Mouse (Mus musculus) heart, postnatal 25 days (tissue): ENCODE measurements at regions not wholly inside any gene's neighbourhood (a gene's known extent, or its start where the extent isn't known, plus 50 kb on each side); places are given as distances from the start of the nearest gene placed in this dataset.
"Not testable (repeated sequence)": the region's sequence is repeated elsewhere in the genome, so short reads cannot be mapped to it uniquely, and the experiment has no call there.

Experiments
- DNase-seq: peaks from one replicate; pipeline ENCODE4 v3.0.0; 2022; ENCODE audit warnings: low spot score
- intact Hi-C: fragments of 180-260 bp; cut with DNase I; formaldehyde crosslinking; loops from one replicate; pipeline ENCODE4 v1.15.1; 2025

DNA sequence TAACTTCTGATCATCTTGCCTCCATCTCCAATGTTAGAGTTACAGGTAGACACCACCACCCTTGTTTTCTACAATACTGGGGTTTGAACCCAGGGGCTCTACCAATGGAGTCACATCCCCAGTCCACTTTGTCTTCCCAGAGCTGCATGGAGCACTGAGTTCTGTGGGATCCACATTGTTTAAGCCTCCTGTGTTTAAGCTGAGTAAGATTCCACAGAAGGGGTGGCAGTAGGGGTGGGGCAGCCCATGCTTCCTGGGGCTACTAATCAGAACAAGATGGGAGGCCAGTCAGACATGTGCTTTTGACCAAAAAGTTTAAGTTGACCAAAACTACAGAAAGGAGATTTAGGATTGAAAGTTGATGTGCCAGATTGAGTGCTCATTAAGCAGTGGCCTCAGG is 299.3 kb downstream of the Plekhb2 start:
- DNase-seq, result no peak
- intact Hi-C loops, result no loop called here

DNA sequence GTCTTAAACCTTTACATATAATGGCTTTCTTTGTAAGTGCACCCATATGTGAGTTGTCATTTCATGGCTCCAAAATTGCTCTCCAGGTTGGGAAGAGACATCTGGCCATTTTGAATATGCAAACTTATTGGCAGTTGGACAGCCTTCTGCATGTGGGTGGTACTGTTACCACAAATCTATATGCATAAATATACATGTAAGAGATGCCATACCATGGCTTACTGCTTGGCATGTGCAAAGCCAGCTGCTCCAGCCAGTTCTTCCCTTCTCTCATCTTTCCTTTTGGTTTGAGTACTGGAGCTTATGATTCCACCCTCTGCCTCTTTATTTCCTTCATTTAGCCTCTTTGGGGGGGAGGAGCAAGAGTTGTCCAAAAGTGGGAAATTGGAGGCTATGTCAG is 312.7 kb downstream of the Plekhb2 start:
- no peak for DNase-seq
- intact Hi-C loops, result no loop called here

DNA sequence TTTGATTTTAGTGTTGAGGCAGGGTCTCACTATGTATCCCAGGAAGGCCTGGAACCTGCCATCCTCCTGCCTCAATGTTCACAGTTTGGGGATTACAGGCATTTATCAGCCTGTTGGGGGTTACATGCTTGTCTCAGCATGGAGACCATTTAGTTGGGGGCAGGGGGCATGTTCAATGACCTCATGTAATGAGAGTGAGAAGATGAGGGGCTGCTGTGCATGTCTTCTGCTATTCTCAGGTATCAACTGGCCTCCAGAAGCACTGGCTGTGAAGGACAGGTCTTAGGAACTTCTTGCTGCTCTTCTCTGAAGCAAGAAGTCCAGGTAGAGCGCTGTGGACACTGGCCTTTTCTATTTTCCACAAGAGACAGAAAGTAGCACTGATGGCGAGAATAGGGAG is 350.9 kb downstream of the Plekhb2 start:
- intact Hi-C loops, result no loop called here
- no peak for DNase-seq

DNA sequence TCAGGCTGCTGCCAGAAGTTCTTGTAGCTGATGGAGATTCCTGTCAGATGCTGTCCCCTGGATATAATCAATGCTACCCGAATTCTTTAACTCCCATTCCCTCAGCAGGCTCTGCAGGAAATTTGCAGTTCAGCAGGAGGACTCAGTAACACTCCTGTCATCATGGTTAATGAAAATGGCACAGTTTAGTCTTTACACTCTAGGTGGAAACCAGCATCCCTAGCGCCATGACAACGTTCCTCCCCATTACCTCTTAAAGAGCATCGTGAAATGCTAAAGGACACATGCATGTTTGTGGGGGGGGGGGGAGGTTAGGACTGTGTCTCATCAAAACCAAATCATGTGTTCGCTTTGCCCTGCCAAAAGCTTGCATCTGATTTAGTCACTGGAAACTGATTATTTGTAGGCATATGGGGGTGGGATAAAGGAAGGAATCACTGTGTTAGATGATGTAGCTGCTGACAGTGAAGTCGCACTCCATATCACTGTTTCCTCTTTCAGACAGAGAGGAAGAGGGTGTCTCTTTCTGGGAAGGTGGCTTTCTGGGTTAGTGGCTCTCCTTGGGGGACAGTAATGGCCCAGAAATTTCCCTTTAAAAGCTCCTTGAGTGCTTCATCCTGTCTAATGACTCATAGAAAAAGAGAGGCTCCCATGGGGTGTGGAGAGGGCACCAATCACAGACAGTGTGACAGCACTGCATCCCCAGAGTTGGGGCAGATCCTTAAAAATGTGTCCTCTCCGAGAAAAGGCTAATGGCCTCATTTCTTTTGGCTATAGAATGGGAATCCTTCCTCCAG is 351.5 kb downstream of the Plekhb2 start:
- DNase-seq, result no peak
- intact Hi-C loops, result no loop called here

DNA sequence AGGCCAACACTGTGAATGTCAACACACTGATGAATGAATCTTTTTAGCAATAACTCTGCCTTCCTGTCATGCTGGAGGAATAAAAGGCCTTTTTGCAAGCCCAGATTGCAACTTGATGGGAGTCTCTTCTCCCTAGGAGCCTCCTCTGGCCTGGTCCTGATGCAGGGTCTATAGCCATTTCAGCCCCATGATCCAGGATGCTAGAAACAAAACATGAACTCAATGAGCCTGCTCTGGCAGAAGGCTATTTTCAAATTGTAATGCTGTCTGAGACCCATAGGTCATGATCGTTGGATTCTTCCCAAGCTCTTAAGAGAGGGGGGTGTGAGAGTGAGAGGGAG is 352.1 kb downstream of the Plekhb2 start:
- no peak for DNase-seq
- intact Hi-C loops, result no loop called here

DNA sequence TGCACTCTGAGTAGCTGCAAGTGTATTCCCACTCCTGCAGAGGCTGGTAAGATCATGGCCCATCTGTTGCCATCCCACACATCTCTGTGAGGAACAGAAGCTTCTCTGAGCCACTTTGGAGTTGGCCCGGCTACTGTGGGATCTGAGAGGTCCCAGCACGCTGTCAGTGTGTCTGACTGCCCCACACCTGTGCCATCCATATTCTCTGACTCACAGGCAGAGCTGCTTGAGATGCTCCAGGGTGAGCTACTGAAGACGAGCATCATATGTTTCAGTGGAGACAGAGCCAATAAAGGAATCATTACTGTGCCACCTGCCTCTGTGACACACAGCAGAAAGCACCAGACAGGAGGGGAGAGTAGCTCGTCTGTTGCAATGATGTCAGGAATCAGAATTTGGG is 352.8 kb downstream of the Plekhb2 start:
- intact Hi-C loops, result no loop called here

DNA sequence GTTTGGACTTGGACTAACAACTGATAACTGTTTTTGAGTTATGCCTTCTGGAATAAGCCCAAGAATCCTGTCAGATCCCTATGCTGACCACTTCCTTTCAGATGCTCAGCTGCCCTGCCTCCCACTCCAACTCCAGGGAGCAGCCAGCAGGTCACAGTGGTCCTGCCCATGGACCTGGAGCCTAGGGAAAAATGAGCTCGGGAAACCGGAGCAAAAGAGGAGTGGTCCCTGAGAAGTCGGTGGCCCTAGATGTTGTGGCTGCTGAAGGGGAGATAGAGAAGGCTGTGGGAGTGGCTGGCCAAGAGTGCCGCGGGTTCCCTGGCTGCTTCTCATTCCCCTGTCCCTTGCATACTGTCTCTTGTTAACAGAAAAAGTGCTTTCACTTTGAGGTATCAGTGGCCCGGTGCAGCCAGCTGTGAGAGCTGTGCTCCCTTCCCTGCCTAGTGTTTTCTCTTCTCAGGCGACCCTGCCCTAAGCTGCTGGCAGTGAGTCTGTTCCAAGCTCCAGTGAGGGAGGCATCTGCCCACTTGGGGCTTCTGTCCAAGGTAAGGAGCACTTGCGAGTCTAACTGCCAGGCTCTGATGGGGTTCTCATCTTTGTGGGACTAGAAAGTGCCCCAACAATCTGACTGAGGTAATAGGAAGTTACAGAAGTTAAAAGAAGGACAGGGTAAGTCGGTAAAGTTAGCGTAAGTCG is 357.2 kb downstream of the Plekhb2 start:
- DNase-seq, result no peak
- intact Hi-C loops, result no loop called here

More for the DNA sequence above, 352.8 kb downstream of the Plekhb2 start:
- DNase-seq, result no peak

DNA sequence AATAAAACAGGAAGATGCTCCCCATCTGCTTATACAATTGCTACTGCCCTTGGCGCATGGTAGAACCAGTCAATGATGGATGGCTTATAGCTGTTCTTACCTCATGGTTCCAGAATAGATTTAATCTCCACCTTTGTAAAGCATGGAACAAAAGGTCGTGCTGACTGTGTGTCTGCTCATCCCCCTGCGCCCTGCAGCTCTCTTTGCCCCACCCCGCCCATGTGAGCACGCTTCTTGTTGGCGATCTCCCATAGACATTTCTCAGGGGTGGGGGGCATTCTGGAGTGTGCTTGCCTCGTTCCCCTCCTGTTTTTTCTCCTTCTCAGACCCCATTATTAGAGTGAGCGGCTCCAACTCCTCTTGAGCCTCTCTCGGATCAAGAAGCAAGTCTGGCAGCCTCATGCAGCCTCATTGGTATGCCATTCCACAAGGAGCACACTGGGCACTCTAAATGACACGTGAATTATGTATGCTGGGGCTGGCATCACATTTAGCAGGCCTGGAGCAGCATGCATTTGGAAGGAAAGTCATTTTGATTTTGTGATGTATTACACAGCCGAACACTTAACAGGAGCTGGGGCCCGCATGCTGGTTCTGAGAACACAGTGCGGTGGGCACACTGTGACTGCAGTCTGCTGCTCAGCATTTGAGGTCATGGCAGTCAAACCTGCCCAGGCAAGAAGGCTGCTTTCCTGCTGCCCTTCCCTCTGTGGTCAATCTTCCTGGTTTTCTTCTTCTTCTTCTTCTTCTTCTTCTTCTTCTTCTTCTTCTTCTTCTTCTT is 362.5 kb downstream of the Plekhb2 start:
- intact Hi-C loops, result no loop called here
- DNase-seq, result no peak

DNA sequence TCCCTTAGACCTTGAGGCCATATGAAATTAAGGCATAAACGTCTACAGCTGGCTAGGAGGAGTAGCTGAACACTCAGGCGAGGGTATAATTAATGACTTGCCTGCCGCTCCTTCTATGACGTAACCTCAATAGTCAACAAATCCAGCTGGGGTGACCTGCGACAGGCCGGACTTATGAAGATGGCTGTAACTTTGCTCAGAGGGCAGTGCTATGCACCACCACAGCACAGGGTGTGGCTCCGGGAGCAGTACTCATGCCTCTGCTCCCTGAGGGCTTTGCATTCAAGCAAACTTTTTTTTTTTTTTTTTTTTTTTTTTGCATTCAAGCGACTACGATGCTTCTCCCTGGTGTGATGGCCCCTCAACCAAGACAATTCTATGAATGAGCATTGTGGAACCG is 364.1 kb downstream of the Plekhb2 start:
- no peak for DNase-seq
- intact Hi-C loops, result no loop called here

DNA sequence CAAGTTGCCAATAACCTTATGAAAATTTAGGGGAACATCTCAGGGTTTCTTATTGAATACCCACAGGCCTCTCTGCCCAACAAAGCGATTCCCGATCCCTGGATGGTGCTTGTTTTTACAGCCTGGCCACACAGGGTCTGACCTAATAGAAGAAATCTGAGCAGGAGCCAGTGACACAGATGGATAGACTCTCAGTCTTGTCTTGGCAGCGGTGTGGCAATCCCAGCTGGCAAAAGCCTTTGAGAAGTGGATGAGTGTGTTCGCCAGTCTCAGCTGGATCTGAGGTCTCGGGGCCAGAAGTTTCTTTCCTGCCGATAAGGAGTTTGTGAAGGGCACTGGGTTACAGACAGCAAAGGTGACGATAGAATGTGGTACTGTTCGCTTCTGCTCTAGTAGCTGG is 366.6 kb downstream of the Plekhb2 start:
- intact Hi-C loops, result no loop called here
- DNase-seq, result no peak

DNA sequence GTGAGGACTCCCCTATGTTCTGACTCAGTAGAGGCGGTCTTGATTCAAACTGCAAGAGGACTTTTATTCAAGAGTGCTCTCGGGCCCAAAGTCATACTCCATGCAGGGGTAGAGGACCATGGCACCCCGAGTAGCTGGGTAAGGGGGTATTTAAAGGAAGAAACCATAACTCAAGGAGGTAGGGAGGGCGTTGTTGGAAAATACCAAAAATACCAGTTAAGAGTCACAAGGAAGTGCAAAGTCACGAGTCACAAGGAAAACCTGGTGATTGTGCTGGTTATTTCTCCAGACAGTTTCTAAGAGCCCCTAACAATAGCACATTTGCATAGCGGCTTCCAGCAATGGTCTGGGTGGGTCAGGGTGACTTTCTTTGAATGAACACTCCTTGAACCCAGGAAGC is 370.4 kb downstream of the Plekhb2 start:
- DNase-seq, intact Hi-C loops: not testable (repeated sequence)

DNA sequence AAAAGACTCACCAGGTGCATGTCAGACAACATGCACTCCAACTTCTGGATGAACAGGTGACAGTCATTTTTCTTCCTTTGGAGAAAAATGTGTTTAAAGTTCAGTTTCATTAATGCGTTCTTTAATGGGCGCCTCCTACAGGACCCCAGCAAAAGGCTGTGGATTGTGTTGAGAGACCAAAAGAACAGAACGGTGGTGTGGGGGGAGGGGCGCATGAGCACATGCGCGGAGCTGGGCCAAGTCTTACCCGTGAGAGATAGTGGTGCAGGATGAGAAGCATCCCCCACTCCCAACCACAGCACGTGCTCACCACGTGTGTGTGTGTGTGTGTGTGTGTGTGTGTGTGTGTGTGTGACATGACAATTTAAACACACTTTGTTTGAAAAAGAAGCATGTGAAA is 371.0 kb downstream of the Plekhb2 start:
- no peak for DNase-seq
- intact Hi-C loops, result no loop called here

DNA sequence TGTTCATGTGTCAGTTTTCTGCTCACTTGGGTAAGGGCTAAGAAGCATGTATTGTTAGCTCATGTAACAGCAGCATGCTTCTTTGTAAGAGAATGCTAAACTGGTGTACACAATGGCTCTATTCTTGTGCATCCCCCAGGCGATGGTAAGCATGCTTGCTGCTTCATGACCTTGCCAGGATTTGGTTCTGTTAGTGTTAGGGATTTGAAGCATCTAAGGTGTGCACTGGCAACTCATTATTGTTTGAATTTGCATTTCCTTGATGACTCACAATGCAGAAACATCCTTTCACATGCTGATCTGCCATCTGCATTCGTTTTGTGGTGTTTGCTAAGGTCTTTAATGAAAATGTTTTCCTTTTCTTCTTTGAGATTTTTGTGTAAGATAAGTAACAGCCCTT is 382.8 kb downstream of the Plekhb2 start:
- no peak for DNase-seq
- intact Hi-C loops, result no loop called here

DNA sequence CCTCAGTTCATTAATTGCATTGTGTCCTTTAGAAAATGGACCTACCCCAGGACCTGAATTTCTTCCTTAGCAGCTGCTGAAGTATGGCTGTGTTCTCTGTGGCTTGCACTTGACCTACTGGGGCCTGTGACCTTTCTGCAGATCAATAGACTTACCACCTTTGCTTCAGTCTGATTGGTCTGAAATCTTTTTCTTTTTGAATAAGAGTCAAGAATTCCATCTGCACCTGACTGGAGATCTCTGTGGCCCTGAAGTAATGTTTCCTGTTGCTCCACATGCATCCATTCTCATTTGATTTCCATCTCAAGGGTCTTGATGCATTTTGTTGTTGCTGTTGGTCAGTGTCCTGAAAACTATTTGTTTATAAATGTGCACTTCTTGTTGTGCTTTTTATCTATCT is 388.4 kb downstream of the Plekhb2 start:
- intact Hi-C loops, result no loop called here
- DNase-seq, result no peak

DNA sequence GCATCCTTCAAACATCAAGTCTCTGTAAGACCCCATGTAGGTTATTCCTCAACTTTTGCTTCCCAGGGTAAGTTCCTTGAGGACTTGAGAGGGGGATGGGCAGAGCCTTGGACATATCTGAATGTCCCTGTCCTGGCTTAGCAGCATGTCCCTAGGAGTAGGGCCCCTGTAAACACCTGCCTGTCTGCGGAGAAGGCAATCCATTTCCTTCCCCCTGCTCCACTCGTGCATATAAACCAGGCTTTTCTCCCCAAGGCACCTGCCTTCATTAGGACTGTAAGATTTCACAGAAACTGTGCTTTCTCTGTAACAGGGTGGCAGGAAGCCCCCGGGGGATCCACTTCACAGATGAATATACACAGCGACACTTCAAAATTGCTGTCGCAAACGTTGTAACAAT is 393.1 kb downstream of the Plekhb2 start:
- intact Hi-C loops, result no loop called here
- no peak for DNase-seq

DNA sequence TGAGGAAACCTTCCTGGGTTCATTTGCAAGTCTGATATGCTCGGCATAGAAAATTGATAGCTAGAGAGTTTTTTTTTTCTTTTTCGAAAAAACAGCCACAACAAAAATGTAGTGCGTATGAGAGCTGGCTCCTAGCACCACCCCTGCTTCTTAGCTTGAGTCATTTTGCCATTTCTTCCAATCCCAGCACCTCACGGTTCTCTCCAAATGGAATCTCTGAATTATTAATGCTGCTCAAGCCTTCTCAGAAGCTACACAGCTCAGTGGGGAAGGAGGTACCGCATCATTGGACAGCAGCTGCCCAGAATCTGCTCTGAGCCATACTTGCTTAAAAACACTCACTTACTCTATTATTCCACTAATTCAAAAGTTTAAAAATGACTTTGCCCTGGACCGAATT is 393.6 kb downstream of the Plekhb2 start:
- no peak for DNase-seq

DNA sequence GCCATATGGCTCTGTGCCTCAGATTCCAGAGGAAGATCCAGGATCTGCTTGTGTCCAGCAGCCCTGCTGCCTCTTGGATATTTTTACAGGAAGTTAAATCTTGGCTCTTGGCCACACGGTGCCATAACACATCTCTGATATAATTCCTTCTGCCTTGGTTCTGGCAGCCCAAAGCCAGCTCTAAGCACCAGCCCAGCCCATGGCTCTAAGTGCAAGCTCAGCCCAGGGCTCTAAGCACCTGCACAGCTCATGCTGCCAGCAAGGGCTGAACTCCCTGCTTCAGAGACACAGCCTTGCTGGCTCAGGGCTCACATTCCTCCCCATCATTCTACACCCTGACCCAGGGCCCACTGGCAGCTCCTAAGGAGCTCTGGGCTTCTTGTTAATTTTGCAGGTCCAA is 415.3 kb downstream of the Plekhb2 start:
- intact Hi-C loops, result loop anchor here (5.0 kb wide), 1 partner anchor 373 kb away; no protein-coding TSS in a partner anchor
- no peak for DNase-seq

More for the DNA sequence above, 393.6 kb downstream of the Plekhb2 start:
- intact Hi-C loops, result no loop called here

DNA sequence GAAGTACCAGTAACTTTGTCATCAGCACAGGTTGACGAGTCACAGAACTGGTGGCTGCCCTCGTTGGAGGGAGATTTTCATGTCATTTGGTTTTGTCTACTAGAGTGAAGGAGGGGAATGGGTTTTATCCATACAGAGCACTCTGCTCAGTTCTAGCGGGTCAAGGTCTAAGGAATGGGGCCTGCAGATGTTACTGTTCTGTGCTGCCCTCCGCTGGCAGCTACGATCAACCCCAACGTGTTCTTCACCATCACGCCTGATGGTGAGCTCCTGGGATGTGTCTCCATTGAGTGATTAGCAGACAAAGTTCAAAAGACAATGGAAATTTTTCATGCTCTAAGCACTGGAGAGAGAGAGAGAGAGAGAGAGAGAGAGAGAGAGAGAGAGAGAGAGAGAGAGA is 416.9 kb downstream of the Plekhb2 start:
- intact Hi-C loops, result loop anchor here (2.0 to 5.0 kb wide), 2 partner anchors 234 to 374 kb away; no protein-coding TSS in a partner anchor
- DNase-seq, result no peak

DNA sequence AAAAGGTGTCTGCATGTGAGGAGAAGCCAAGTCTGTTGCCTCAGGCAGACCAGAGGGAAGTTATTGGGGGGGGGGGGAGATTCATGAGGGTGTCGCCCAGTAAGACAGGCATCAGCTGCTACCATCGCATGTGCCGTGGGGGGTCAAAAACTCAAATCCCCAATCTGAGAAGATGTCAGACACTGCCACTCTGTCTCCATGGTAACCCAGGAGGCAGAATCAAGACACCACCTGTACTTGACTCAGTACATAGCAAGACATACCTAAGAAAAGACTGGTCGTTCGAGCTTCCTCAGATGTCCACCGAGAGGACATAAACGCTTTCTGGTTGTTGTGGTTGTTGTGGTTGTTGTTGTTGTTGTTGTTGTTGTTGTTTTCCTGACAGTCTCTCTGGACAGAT is 418.1 kb downstream of the Plekhb2 start:
- DNase-seq, result no peak
- intact Hi-C loops, result loop anchor here (2.0 to 5.0 kb wide), 2 partner anchors 235 to 376 kb away; no protein-coding TSS in a partner anchor

DNA sequence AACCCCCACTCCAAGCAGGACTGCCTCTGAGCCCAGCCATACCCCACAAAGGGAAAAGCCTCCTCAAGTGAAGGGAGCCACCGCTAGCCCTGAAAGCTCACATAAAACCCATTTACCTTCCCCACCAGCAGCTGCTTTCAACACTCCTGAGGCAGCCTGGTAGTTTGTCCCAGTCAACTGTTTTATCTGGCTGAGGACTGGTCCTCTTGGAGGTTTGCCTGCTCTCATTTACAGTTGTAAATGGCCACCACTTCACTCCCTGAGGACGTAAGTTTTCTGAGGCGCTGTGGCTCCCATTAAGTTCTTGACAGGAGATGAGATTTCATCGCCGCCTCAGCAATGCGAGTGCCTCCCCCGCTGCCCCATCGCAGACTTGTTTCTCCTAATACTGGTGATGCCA is 425.2 kb downstream of the Plekhb2 start:
- intact Hi-C loops, result no loop called here
- no peak for DNase-seq
